Mouse (Mus musculus): ENCODE measurements at regions not wholly inside any gene's neighbourhood (a gene's known extent, or its start where the extent isn't known, plus 50 kb on each side); places are given as distances from the start of the nearest gene placed in this dataset.
"Not testable (repeated sequence)": the region's sequence is repeated elsewhere in the genome, so short reads cannot be mapped to it uniquely, and the experiment has no call there.

DNA sequence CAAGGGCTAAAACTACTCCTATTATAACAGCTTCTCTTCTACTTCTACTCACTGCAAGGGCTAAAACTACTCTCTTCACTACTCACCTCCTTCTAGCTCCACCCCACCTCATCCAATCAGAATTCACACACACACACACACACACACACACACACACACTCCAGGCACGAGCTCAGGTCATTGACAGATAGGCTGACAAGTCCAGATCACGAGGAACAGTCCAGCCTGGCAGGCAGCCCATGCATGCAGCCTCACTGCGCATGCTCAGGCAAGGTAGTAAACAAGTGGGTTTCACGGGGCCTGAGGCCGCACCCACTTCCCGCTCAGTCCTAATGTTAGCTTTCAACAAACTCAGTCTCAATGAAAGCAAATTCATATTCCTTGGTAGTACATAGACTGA, 229.6 kb upstream of the Pld5 start:
- not testable (repeated sequence) for DNase-seq (ENCODE audit: low read depth, low spot score)

DNA sequence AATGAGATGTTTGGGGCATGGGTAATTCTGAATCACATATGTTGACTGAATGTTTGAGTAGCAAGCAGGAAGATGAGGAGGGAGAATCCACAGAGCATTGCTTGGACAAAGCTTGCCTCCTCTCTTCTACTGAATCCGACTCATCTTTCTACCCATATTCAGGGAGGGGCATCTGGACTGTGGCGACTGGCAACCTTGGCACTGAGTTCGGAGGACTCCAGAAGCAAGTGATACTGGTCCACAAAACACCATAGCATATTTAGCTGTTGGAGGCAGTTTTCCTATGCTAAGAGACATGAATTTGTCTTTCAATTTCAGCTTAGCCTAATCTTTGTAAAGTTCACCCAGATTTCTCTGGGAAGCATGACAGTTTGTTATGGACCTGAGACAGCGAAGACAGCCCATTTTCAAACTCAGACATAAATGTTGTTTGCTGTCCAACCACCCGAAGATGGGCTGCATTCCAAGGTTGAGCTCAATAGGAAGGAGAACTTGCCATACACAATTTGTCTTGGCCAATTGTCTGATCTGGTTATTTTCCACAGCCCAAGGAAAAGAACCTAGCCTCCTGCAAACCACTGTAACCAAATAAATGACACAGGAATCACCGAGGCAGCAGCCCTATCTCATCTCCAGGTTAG, 224.0 kb upstream of the Pld5 start:
- DNase-seq (ENCODE audit: low read depth, low spot score) = no peak

DNA sequence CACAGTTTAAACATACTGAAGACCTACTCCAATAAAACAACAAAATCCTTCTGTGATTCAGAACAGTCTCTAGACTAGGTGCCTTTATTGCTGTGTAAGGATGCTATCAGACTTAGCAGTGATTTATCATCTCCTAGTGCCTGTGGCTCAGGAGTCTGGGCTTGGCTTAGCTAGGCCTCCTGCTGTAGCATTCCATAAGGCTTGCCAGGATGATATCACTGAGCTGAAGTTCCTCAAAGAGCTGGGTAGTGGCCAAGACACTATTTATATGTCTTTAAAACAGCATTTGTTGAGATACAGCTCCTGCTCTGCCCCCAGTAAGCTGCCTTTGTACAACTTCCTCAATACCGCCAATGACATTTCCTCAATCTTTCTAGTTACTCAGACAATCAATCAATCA, 193.4 kb upstream of the Pld5 start:
- DNase-seq (ENCODE audit: low read depth, low spot score) = no peak

DNA sequence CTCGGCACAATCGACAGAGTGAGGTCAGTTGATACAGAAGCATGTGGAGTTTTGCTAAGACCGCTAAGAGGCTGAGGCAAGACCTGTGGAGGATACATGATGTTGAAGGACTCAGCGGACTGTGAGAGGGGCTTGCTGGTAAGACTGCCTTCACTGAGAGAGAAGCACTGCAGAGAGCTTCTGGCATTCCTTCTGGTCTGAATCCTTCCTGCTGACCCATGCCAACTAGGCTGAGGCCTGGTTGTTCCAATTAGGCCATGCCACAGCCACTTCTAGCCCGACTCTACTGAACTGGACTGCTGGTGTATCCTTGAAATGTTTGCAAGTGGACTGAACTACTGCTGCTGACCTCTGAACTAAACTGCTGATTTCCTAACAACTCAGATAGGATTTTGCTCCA, 187.0 kb upstream of the Pld5 start:
- DNase-seq (ENCODE audit: low read depth, low spot score) = no peak

DNA sequence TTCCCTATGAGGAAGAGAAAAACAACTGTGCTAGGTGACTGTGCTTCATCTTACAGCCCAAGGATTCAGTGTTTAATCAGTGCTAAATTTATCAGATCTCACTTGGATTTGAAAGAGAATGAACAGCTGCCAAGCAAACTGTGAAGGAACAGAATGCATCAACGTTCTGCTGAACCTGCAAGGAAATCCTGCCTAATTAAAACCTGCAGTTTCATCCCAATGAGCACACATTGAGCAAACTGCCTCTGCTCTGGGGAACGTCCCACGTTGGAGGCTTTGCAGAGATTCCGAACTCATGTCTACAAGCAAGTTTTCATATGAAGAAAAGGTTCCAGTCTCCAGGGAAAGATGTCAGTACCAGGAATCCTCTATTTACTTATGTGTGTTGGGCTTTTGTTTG, 171.6 kb upstream of the Pld5 start:
- no peak for DNase-seq (ENCODE audit: low read depth, low spot score)

DNA sequence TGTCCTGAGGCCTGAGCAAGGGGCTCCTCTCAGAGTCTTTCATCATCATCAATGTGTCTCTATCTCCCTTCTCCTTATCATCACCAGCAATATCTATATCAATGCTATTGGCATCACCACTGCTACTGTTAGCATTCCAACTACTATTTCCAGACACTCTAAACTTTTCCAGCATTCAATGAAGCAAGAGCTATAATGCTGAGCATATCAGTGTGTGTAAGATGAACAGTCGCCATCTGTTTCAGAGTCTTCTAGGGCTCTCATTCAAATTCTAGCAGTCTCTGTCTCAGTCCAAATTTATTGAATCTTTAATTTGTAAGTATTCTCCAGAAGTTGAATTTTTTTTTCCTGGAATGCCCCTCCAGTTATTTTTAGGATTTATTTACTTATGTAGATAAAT, 168.6 kb upstream of the Pld5 start:
- DNase-seq (ENCODE audit: low read depth, low spot score) = no peak

DNA sequence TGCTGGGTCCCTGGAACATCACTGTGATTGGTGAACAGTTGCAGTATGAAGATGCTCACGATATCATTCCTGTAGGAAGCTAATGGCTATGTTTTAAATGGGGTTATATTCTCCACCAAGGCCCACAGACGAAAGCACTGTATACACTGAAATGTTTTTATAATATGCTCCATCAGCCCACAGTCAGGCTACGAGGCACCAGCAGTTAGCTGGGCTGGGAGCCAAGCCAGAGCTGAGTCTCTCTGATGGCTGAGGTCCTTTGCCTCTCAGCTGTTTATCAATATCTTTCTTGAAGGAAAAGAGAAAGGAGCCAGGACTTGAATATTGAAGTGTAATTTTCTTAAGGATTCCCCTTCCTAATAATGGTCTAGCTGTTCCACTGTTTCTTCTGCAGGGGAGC, 165.1 kb upstream of the Pld5 start:
- DNase-seq (ENCODE audit: low read depth, low spot score) = no peak

DNA sequence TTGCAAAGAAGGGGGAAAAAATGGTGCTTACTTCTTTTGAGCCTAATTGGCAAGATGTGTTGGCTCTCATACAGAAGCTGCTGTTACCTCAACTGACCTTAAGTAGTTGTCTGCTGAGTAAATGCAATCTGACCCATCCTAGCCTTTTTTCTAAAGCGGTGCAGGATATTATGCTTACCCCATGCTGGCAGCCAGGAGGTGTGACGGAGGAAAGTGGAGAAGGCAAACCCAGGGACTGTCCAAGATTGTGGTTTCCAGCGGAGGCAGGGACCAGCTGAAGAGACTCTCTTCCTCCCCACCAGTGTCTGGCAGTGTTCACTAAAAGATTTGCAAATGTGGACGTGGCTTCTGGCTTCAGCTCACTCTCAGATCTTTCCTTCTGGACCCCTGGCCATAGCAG, 152.7 kb upstream of the Pld5 start:
- no peak for DNase-seq (ENCODE audit: low read depth, low spot score)

DNA sequence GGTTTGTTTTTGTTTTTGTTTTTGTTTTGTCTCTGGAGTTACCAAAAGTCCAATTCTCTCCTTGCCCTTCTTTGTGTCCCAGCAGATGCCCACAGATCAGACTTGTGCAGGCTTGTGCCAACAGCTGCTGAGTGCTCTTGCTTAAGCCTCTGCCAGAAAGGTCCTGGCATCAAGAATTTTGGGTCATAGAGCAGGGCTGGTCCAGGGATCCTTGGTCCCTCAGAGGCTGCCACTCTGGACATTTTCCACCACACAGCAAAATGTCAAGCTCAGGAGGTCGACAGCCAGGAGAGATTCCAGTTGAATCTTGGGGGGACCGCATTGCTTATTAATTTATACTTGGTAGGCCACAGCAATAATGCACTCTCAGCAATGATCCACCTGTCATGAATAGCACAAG, 151.9 kb upstream of the Pld5 start:
- DNase-seq (ENCODE audit: low read depth, low spot score) = no peak

DNA sequence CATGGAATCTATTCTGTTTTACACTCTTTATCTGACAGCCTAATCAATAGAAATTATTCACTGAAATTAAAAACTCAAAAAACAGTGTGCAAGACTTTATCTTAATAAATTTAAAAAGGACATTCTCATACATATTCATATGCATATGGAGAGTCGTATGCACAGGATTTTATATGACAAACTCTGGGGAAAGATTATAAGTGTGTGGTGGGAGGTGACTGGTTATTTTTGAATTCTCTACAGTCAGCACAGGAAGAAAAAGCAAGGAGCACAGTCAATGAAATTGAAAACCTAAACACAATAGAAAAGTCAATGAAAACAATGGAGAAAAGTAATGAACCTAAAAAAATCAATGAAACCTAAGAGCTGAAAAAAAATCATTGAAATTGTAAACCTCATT, 142.1 kb upstream of the Pld5 start:
- DNase-seq (ENCODE audit: low read depth, low spot score) = no peak

DNA sequence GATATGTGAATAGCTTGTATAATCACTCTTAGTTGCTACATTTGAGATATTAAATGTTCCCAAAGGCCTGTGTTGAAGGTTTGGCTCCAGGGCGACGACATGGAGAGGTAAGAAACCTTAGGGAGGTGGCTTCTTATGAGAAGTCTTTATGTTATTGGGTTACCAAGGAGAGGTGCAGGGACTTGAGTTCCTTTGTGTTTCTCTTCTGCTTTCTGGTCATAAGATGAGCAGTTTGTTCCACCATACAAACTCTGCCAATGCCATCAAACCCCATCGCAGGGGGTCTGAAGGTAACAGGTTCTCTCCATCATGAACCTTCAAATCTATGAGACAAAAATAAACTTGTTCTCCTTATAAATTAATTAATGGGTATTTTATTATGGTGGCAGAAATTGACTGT, 129.0 kb upstream of the Pld5 start:
- DNase-seq (ENCODE audit: low read depth, low spot score) = no peak

DNA sequence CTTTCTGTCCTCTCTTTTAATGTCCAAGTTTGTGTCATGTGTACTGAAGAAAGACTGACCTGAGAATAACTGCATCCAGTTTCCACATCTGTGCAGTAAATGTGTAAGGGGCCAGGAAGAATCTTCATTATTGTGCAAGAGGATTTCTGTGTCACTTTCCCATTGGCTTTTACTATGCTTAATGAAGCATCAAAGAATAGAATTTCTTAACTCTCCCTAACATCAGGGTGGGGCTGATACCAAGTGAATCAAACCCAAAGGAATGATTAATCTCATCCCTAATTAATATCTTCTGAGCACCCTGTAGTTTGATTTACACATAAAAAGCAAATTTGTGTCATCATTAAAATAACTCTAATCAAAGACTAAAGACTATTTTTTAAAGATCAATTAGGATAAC, 104.5 kb upstream of the Pld5 start:
- no peak for DNase-seq (ENCODE audit: low read depth, low spot score)

DNA sequence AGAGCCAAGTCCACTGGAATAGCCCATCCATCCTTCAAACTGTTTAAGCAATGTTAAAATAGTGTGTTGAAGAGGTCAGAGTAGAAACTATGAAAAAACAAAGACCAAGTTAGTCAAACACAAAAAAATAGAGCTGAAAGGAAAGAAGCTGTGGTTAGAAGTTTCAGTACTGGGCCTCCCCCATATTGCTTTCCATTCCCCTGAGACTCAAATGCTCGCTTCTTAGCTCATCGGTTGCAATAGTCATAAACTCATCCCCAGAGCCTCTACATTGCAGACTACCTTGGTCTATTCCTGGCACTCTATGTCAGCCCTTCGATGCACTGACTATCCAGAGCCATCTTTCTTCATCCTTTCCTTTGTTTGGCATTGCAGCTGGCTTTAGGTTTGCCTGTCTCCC, 91.8 kb upstream of the Pld5 start:
- DNase-seq (ENCODE audit: low read depth, low spot score) = no peak

DNA sequence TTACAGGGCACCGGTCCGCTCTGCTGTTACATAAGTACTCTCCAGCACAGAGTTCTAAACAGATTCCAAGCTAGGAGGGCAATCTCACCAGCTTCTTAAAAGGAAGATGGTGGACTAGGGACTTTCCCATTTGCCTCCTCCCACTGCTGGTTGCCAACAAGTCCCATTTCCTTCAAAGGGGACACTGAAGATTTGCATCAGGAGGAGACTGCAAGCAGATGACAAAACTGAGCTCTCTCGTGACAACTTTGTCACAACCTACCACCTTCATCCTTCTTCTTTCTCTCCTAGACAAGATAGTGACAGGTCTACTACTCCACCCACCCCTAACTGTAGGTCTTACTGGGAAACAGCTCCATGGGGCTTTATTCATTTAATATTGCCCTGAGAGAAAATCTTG, 85.8 kb upstream of the Pld5 start:
- DNase-seq (ENCODE audit: low read depth, low spot score) = no peak

DNA sequence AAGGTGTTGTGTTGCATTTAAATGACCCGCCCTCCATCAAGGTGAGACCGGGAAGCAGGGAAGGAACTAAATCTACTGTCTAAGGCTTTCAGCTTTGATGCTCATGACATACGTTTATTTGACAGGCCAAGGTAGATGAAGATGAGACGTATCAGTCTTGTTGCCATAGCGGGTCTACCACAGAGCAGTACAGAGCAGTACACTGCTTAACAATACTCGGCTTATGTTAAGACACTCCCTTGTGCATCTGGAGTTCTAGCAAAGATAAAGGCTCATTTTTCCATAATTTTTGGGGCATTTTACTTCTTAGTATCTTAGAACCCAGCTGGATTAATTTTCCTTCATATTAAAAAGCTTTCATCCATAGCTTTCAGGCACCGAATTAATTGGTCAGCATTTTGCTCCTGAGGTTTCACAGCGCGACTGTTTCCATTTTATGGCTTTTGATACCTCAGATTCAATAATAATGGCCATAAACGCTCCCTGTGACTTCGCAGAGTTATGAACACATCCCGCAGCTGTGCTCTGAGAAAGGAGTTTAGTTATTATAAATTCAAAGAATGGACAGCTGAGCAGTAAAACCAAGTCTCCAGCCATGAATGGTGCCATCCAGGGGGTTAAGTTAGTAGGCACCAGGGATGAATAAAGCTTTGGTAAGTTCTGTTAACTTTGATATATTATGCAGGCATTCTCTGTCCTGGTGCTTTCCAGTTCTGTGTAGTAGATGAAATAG, 85.0 kb upstream of the Pld5 start:
- no peak for DNase-seq (ENCODE audit: low read depth, low spot score)

DNA sequence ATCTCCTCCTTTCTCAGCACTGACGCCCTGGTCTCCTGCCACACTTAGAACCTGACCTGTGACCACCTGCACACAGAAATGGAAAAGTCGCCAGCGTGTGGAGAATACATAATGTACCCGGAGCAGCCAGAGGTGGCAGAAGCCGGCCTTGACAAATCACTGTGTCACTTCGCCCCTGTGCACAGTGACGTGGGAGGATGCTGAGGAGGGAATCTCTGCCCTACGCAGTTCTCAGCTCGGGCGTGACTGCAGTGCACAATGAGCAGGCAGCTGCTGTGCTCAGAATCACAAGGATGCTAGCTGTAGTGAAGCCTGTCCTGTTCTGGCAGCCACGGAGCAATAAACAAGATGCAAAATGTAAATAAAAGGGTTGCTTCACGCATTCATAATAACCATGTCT, 80.2 kb upstream of the Pld5 start:
- DNase-seq (ENCODE audit: low read depth, low spot score) = no peak

DNA sequence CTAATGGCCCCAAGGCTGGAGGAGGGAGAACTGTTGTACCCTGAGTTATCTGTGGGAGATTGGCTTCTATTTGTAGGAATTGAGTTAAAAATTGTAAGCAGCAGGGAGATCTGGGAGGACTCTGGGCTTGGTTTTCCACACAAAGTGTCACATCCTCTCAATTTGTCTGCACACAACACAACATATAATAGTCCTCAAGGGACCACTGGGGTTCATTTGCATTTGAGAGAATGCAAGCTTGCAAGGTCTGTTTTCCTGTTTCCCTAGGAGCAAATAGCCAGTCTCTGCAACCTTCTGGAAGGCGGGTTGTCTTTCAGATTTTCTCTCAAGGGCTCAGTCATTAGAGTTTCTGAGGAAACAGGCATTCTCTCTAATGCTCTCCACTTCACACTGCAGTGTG, 79.8 kb upstream of the Pld5 start:
- no peak for DNase-seq (ENCODE audit: low read depth, low spot score)

DNA sequence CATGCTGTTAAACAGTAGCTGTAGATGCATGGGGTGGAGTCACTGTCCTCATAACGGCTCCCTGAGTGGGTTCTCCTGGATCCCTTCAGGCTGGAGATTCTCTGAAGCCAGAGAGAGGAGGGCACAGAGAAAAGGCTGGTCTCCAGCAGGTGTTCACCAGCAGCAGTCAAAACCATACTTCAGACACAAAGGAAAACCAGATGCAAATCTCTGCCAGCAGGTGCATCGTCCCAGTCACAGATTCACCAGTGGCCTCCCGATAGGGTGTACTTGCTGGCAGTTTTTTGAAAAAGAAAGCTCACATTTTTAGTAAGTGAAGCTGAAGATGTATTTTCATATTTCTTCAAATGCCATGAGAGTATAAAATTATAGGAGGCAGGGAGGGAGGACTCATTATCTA, 77.6 kb upstream of the Pld5 start:
- no peak for DNase-seq (ENCODE audit: low read depth, low spot score)

DNA sequence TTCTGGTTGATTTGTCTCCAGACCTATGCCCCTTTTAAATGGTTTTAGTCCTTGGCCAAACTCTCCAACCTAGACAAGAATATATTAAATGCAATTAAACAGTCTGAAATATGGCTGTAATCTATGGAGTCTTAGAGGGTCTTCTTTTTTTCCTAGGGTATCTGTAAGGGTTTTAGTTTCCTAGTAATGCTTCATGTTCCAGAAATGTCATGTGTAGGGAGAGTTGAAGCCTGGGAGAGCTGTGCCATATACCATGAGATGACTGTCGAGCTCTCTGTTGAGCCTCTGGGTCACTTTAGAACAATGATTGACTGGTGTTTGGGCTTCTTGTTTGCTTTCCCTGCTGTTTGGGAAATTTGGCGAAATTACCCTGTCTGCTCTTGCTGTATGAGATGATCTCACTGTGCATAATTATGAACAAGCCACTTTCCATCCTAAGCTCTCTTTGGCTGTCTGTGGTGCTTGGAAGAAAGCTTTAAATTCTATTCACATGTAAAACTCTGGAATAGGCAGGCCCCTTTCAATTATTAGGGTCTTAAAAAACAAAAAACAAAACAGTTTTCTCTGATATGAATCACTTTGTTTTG, 74.9 kb upstream of the Pld5 start:
- no peak for DNase-seq (ENCODE audit: low read depth, low spot score)

DNA sequence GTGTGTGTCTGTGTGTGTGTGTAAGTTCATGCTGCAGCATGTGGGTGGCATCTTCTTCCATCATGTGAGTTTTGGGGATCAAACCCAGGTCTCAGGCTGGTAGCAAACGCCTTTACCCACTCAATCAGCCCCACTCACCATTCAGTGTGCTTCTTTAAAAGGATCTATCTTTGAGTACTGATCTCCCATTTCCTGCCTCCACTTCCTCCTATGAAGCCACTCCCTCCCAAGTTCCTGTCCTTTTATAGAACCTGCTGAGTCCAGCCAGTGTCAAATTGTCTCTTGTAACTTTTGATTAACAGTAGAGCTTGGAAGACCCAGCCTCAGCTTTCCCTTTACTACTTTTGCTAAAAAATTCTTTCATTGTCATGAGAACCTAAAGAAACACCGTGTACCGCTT, 73.0 kb upstream of the Pld5 start:
- DNase-seq (ENCODE audit: low read depth, low spot score) = no peak

DNA sequence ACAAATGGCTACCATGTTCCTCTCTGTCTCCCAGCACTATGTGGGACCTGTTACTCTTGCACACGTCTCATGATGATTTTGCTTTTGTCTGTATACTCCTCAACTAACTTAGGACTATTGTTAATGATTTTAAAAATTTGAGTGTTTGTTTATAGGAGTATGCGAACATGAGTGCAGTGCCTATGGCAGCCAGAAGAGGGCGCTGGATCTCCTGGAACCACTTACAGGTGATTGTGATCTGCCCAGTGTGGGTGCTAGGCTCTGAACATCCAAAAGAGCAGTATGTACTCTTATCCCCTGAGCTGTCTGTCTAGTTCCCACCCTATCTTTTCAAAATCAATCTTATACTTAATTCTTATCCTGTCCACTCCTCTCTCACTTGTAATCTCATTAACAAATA, 56.2 kb upstream of the Pld5 start:
- no peak for DNase-seq (ENCODE audit: low read depth, low spot score)
